In genomic region chr8:84774473-84774911, GRCm38 (mm10) we compare ENCODE assay signal across 9 mouse cellular contexts. TPM values are rescaled to one million over a fixed set of nuclear protein-coding genes. Genes with fewer than 3 reads are reported as not detected.
DNase-seq lines count a peak whose midpoint lies in the region; ATAC-seq lines count a peak whose summit lies in the region.
"Had no signal": no experiment of that assay in that cellular context is flagged by ENCODE, and none has a peak within 500 bp of the region (broad histone marks: within the 10 kb centered on the region; RNA-seq: fewer than 3 reads in every experiment).

No protein-coding gene starts in this region.

- no peaks in the 10 kb centered on the region for H3K9me3 ChIP-seq in forebrain, embryonic 12.5 days
- H3K9me3 ChIP-seq in stomach, embryonic 16.5 days (replicated peaks; ENCODE audit: control insufficient read depth, low read length), result no peaks in the 10 kb centered on the region

- peak overlapping the region; percentile 31 for H3K4me3 ChIP-seq in forebrain, embryonic 12.5 days (replicated peaks)
- H3K4me3 ChIP-seq in stomach, embryonic 16.5 days (replicated peaks; ENCODE audit: low read length), result peak overlapping the region; percentile 40; the same call in 1 of the 2 replicates

- peaks cover 100% of the 10 kb centered on the region for H3K27me3 ChIP-seq in forebrain, embryonic 12.5 days
- H3K27me3 ChIP-seq in stomach, embryonic 16.5 days (ENCODE audit: control insufficient read depth, insufficient read depth, low read length), result peaks cover 11% of the 10 kb centered on the region; the same call in 1 of the 2 replicates

- H3K9ac ChIP-seq in forebrain, embryonic 12.5 days, result peak overlapping the region; percentile 47; the same call in 1 of the 2 replicates
- H3K9ac ChIP-seq in stomach, embryonic 16.5 days (ENCODE audit: low read length), result peak overlapping the region; percentile 62

- peak; percentile 72 for DNase-seq in layer of hippocampus, adult 11-12 months (ENCODE audit: low spot score)
- no peak for DNase-seq in layer of hippocampus, postnatal 36 days
- peak; percentile 98 for DNase-seq in Muller cell, postnatal 12 days (ENCODE audit: inconsistent ontology term)
- DNase-seq in heart, postnatal 4 days, result peak; percentile 72
- peak; percentile 82 for DNase-seq in lung, postnatal 10 days
- DNase-seq in spleen, postnatal 4 days (ENCODE audit: low spot score in 2 of 2), result no peak

- 2% methylated on average over 10 of the region's 10 CpGs for WGBS in forebrain, embryonic 12.5 days
- 6% methylated on average over 10 of the region's 10 CpGs for WGBS in stomach, embryonic 16.5 days

- ATAC-seq in forebrain, embryonic 12.5 days (ENCODE audit: low FRiP score), result no peak
- peak; percentile 65 for ATAC-seq in stomach, embryonic 16.5 days (ENCODE audit: insufficient read depth, low FRiP score)

- no peaks in the 10 kb centered on the region for H3K36me3 ChIP-seq in forebrain, embryonic 12.5 days (replicated peaks)
- H3K36me3 ChIP-seq in stomach, embryonic 16.5 days (ENCODE audit: control insufficient read depth, insufficient read depth, low read length), result no peaks in the 10 kb centered on the region

- H3K4me1 ChIP-seq in forebrain, embryonic 12.5 days, result peaks cover 76% of the 10 kb centered on the region
- H3K4me1 ChIP-seq in stomach, embryonic 16.5 days (ENCODE audit: control insufficient read depth, insufficient read depth, low read length), result peaks cover 64% of the 10 kb centered on the region

- H3K4me2 ChIP-seq in forebrain, embryonic 12.5 days, result peak overlapping the region; percentile 51
- H3K4me2 ChIP-seq in stomach, embryonic 16.5 days (ENCODE audit: low read depth, low read length), result peak overlapping the region; percentile 58

- H3K27ac ChIP-seq in forebrain, embryonic 12.5 days, result peak overlapping the region; percentile 85
- peak overlapping the region; percentile 98 for H3K27ac ChIP-seq in stomach, embryonic 16.5 days (ENCODE audit: low read length)

RNA-seq across cellular contexts. Expression of gene Nfix, which starts 25.7 kb away (rescaled TPM):
- 100 to 1,000 TPM; 387 to 434 TPM for total RNA-seq in layer of hippocampus, postnatal 36 days (2021)
- 31.9 and 33.2 TPM in 2 replicates for polyA plus RNA-seq in forebrain, embryonic 12.5 days (2016; fragmentation: Nextera tagmentation; extraction: Ambion mirVana)
- 100 to 1,000 TPM; 189 to 211 TPM for total RNA-seq in heart, postnatal 4 days (2021)
- polyA plus RNA-seq in stomach, embryonic 16.5 days (2015; fragmentation: Nextera tagmentation; extraction: Ambion mirVana), result 36.5 and 37.8 TPM in 2 replicates

RNA-seq across cellular contexts. Expression of gene Dand5, which starts 48.1 kb away (rescaled TPM):
- 10 to 100 TPM in 1 of 2 experiments, 1 to 10 TPM in 1; 9.4 to 10.5 TPM for total RNA-seq in layer of hippocampus, postnatal 36 days (2021)
- 5.3 and 5.6 TPM in 2 replicates for polyA plus RNA-seq in forebrain, embryonic 12.5 days (2016; fragmentation: Nextera tagmentation; extraction: Ambion mirVana)
- 1 to 10 TPM; 3.4 to 3.6 TPM for total RNA-seq in heart, postnatal 4 days (2021)
- 6.0 and 7.2 TPM in 2 replicates for polyA plus RNA-seq in stomach, embryonic 16.5 days (2015; fragmentation: Nextera tagmentation; extraction: Ambion mirVana)

RNA-seq across cellular contexts. Expression of gene G430095P16Rik, which starts 51.7 kb away (rescaled TPM):
- total RNA-seq in layer of hippocampus, postnatal 36 days (2021), result not detected
- polyA plus RNA-seq in forebrain, embryonic 12.5 days (2016; fragmentation: Nextera tagmentation; extraction: Ambion mirVana), result 2.2 and 3.5 TPM in 2 replicates
- 1 to 10 TPM; 1.1 to 1.3 TPM for total RNA-seq in heart, postnatal 4 days (2021)
- 3.2 and 4.1 TPM in 2 replicates for polyA plus RNA-seq in stomach, embryonic 16.5 days (2015; fragmentation: Nextera tagmentation; extraction: Ambion mirVana)
- total RNA-seq: layer of hippocampus, postnatal 25 days had no signal

RNA-seq across cellular contexts. Expression of gene Gadd45gip1, which starts 56.8 kb away (rescaled TPM):
- 10 to 100 TPM; 23.2 to 25.7 TPM for total RNA-seq in layer of hippocampus, postnatal 36 days (2021)
- polyA plus RNA-seq in forebrain, embryonic 12.5 days (2016; fragmentation: Nextera tagmentation; extraction: Ambion mirVana), result 43.0 and 44.8 TPM in 2 replicates
- 10 to 100 TPM; 24.2 to 26.2 TPM for total RNA-seq in heart, postnatal 4 days (2021)
- 42.0 and 49.5 TPM in 2 replicates for polyA plus RNA-seq in stomach, embryonic 16.5 days (2015; fragmentation: Nextera tagmentation; extraction: Ambion mirVana)

Comparison
In these comparisons a context has a peak if more than half of its experiments do, and no peak if none do; other contexts are left out.
1. DNase-seq: peak in layer of hippocampus, adult 11-12 months (single experiment), Muller cell, postnatal 12 days (single experiment), heart, postnatal 4 days (single experiment) and lung, postnatal 10 days (single experiment); none in layer of hippocampus, postnatal 36 days (0 of 2) and spleen, postnatal 4 days (0 of 2).